Mouse (Mus musculus): ENCODE measurements around the gene Cbx2. TPM values are rescaled to one million over a fixed set of nuclear protein-coding genes. Genes with fewer than 3 reads are reported as not detected.

Cbx2 gene
- polyA plus RNA-seq, 1 experiment from 2014 or later: 23.8 TPM

- Histone ChIP-seq H3K27me3 (ENCODE audit: control insufficient read depth, insufficient read depth, low read length) (peaks cover 80% of the 10 kb centered on the region), H3K4me1 (ENCODE audit: control insufficient read depth, insufficient read depth, low read length) (peaks cover 34% of the 10 kb centered on the region), H3K36me3 (ENCODE audit: control insufficient read depth, insufficient read depth, low read length) (peaks cover 4% of the 10 kb centered on the region), H3K4me3 (ENCODE audit: low read depth, low read length) (peak overlapping the region; percentile 47), H3K9me3 (replicated peaks; ENCODE audit: control insufficient read depth, low read length) (no peaks in the 10 kb centered on the region), H3K9ac (ENCODE audit: low read depth, low read length) (peak overlapping the region; percentile 23; the same call in 1 of the 2 replicates), H3K4me2 (peak overlapping the region; percentile 78), H3K27ac (ENCODE audit: low read depth, low read length) (no peak overlapping the region)
- 6% methylated on average over 18 of the region's 18 CpGs for WGBS (ENCODE audit: insufficient replicate concordance)
- no peak for ATAC-seq (replicated peaks; ENCODE audit: insufficient number of reproducible peaks, low FRiP score, low TSS enrichment)
Observed at GRCm38 (mm10) chr11:119037780-119038401, 15.1 kb downstream of the Cbx2 start.

- Histone ChIP-seq H3K36me3 (ENCODE audit: control insufficient read depth, insufficient read depth, low read length) (peaks cover 4% of the 10 kb centered on the region), H3K27ac (ENCODE audit: low read depth, low read length) (no peak overlapping the region), H3K9me3 (replicated peaks; ENCODE audit: control insufficient read depth, low read length) (no peaks in the 10 kb centered on the region), H3K27me3 (ENCODE audit: control insufficient read depth, insufficient read depth, low read length) (peaks cover 82% of the 10 kb centered on the region), H3K9ac (ENCODE audit: low read depth, low read length) (no peak overlapping the region), H3K4me1 (ENCODE audit: control insufficient read depth, insufficient read depth, low read length) (peaks cover 33% of the 10 kb centered on the region), H3K4me2 (no peak overlapping the region), H3K4me3 (ENCODE audit: low read depth, low read length) (no peak overlapping the region)
- 48% methylated on average over 22 of the region's 22 CpGs for WGBS (ENCODE audit: insufficient replicate concordance)
- ATAC-seq (replicated peaks; ENCODE audit: insufficient number of reproducible peaks, low FRiP score, low TSS enrichment): no peak
Observed at GRCm38 (mm10) chr11:119038744-119039484, 16.2 kb downstream of the Cbx2 start.

GRCm38 (mm10) chr11:119039732-119040512 lies 17.2 kb downstream of the Cbx2 start:
- Histone ChIP-seq H3K9me3 (replicated peaks; ENCODE audit: control insufficient read depth, low read length) (no peaks in the 10 kb centered on the region), H3K4me3 (ENCODE audit: low read depth, low read length) (peak overlapping the region; percentile 56), H3K9ac (ENCODE audit: low read depth, low read length) (peak overlapping the region; percentile 86), H3K27ac (ENCODE audit: low read depth, low read length) (no peak overlapping the region; the same call in 1 of the 2 replicates), H3K27me3 (ENCODE audit: control insufficient read depth, insufficient read depth, low read length) (peaks cover 82% of the 10 kb centered on the region), H3K4me1 (ENCODE audit: control insufficient read depth, insufficient read depth, low read length) (peaks cover 34% of the 10 kb centered on the region), H3K36me3 (ENCODE audit: control insufficient read depth, insufficient read depth, low read length) (peaks cover 4% of the 10 kb centered on the region), H3K4me2 (peak overlapping the region; percentile 80)
- WGBS (ENCODE audit: insufficient replicate concordance): 8% methylated on average over 21 of the region's 21 CpGs
- no peak for ATAC-seq (replicated peaks; ENCODE audit: insufficient number of reproducible peaks, low FRiP score, low TSS enrichment)

- Histone ChIP-seq H3K4me2 (peak within 1 kb of the TSS; percentile 80), H3K9me3 (replicated peaks; ENCODE audit: control insufficient read depth, low read length) (no peaks in the 10 kb centered on the region), H3K4me1 (ENCODE audit: control insufficient read depth, insufficient read depth, low read length) (peaks cover 35% of the 10 kb centered on the region), H3K36me3 (ENCODE audit: control insufficient read depth, insufficient read depth, low read length) (peaks cover 4% of the 10 kb centered on the region), H3K9ac (ENCODE audit: low read depth, low read length) (peak within 1 kb of the TSS; percentile 86), H3K27ac (ENCODE audit: low read depth, low read length) (peak within 1 kb of the TSS; percentile 80), H3K4me3 (ENCODE audit: low read depth, low read length) (peak within 1 kb of the TSS; percentile 56), H3K27me3 (ENCODE audit: control insufficient read depth, insufficient read depth, low read length) (peaks cover 82% of the 10 kb centered on the region)
- ATAC-seq (replicated peaks; ENCODE audit: insufficient number of reproducible peaks, low FRiP score, low TSS enrichment): peak; percentile 94
- under 1% methylated on average over 62 of the region's 63 CpGs for WGBS (ENCODE audit: insufficient replicate concordance)
Observed at GRCm38 (mm10) chr11:119040600-119041324, 18.0 kb downstream of the Cbx2 start, which contains the start of gene Cbx8. Gene Cbx8, minus strand, starts transcription at chr11:119040969.

- ATAC-seq (replicated peaks; ENCODE audit: insufficient number of reproducible peaks, low FRiP score, low TSS enrichment): peak; percentile 44; the same call in 1 of the 2 replicates
- H3K27ac ChIP-seq (ENCODE audit: low read depth, low read length): no peak overlapping the region
- peaks cover 82% of the 10 kb centered on the region for H3K27me3 ChIP-seq (ENCODE audit: control insufficient read depth, insufficient read depth, low read length)
- peaks cover 4% of the 10 kb centered on the region for H3K36me3 ChIP-seq (ENCODE audit: control insufficient read depth, insufficient read depth, low read length)
- peak overlapping the region; percentile 36 for H3K9ac ChIP-seq (ENCODE audit: low read depth, low read length)
- no peaks in the 10 kb centered on the region for H3K9me3 ChIP-seq (replicated peaks; ENCODE audit: control insufficient read depth, low read length)
- peak overlapping the region; percentile 80 for H3K4me2 ChIP-seq
- peak overlapping the region; percentile 56 for H3K4me3 ChIP-seq (ENCODE audit: low read depth, low read length)
- under 1% methylated on average over 31 of the region's 31 CpGs for WGBS (ENCODE audit: insufficient replicate concordance)
- peaks cover 37% of the 10 kb centered on the region for H3K4me1 ChIP-seq (ENCODE audit: control insufficient read depth, insufficient read depth, low read length)
Observed at GRCm38 (mm10) chr11:119041325-119041716, 18.6 kb downstream of the Cbx2 start.

GRCm38 (mm10) chr11:119041750-119042465 lies 19.1 kb downstream of the Cbx2 start:
- H3K4me3 ChIP-seq (ENCODE audit: low read depth, low read length): peak overlapping the region; percentile 56
- H3K4me2 ChIP-seq: peak overlapping the region; percentile 80
- H3K36me3 ChIP-seq (ENCODE audit: control insufficient read depth, insufficient read depth, low read length): peaks cover 4% of the 10 kb centered on the region
- H3K27me3 ChIP-seq (ENCODE audit: control insufficient read depth, insufficient read depth, low read length): peaks cover 82% of the 10 kb centered on the region
- no peak for ATAC-seq (replicated peaks; ENCODE audit: insufficient number of reproducible peaks, low FRiP score, low TSS enrichment)
- H3K27ac ChIP-seq (ENCODE audit: low read depth, low read length): no peak overlapping the region
- H3K9ac ChIP-seq (ENCODE audit: low read depth, low read length): peak overlapping the region; percentile 36
- H3K4me1 ChIP-seq (ENCODE audit: control insufficient read depth, insufficient read depth, low read length): peaks cover 41% of the 10 kb centered on the region
- no peaks in the 10 kb centered on the region for H3K9me3 ChIP-seq (replicated peaks; ENCODE audit: control insufficient read depth, low read length)
- under 1% methylated on average over 31 of the region's 31 CpGs for WGBS (ENCODE audit: insufficient replicate concordance)

- Histone ChIP-seq H3K4me1 (ENCODE audit: control insufficient read depth, insufficient read depth, low read length) (peaks cover 40% of the 10 kb centered on the region), H3K27me3 (ENCODE audit: control insufficient read depth, insufficient read depth, low read length) (peaks cover 83% of the 10 kb centered on the region), H3K9ac (ENCODE audit: low read depth, low read length) (no peak overlapping the region), H3K36me3 (ENCODE audit: control insufficient read depth, insufficient read depth, low read length) (peaks cover 4% of the 10 kb centered on the region), H3K9me3 (replicated peaks; ENCODE audit: control insufficient read depth, low read length) (no peaks in the 10 kb centered on the region), H3K27ac (ENCODE audit: low read depth, low read length) (no peak overlapping the region), H3K4me2 (peak overlapping the region; percentile 27; the same call in 1 of the 2 replicates), H3K4me3 (ENCODE audit: low read depth, low read length) (peak overlapping the region; percentile 56; the same call in 1 of the 2 replicates)
- 1% methylated on average over 52 of the region's 52 CpGs for WGBS (ENCODE audit: insufficient replicate concordance)
- ATAC-seq (replicated peaks; ENCODE audit: insufficient number of reproducible peaks, low FRiP score, low TSS enrichment): no peak
Observed at GRCm38 (mm10) chr11:119042466-119043272, 19.9 kb downstream of the Cbx2 start.
